Mouse (Mus musculus): Measurements from ENCODE around the gene Ccdc61. TPM values are rescaled to one million over a fixed set of nuclear protein-coding genes. Genes with fewer than 3 reads are reported as not detected.

Ccdc61 gene
- 39.7 and 41.0 TPM in 2 replicates for polyA plus RNA-seq (2016; fragmentation: Nextera tagmentation; extraction: Ambion mirVana)

- under 1% methylated on average over 33 of the region's 33 CpGs for WGBS
- H3K4me1 ChIP-seq, result peaks cover 23% of the 10 kb centered on the region
- ATAC-seq (ENCODE audit: low FRiP score), result peak; percentile 100
- H3K4me3 ChIP-seq (replicated peaks), result peak within 1 kb of the TSS; percentile 71
- no peak within 1 kb of the TSS for H3K27ac ChIP-seq
- H3K4me2 ChIP-seq, result peak within 1 kb of the TSS; percentile 66
- H3K36me3 ChIP-seq (replicated peaks), result no peaks in the 10 kb centered on the region
- H3K9ac ChIP-seq, result peak within 1 kb of the TSS; percentile 65
- H3K27me3 ChIP-seq, result no peaks in the 10 kb centered on the region
- H3K9me3 ChIP-seq, result no peaks in the 10 kb centered on the region
Observed at GRCm38 (mm10) chr7:18910241-18910831, at the start of gene Ccdc61. Gene Ccdc61 (minus strand): TSS chr7:18910415.

GRCm38 (mm10) chr7:18959446-18959845 lies 49.2 kb upstream of the Ccdc61 start:
- 0 out of 2 replicates have a peak overlapping the region, but pooled peaks have one; percentile 21 for H3K27ac ChIP-seq
- no peak overlapping the region for H3K4me2 ChIP-seq
- peaks cover 79% of the 10 kb centered on the region for H3K4me1 ChIP-seq
- no peaks in the 10 kb centered on the region for H3K9me3 ChIP-seq
- no peak overlapping the region for H3K9ac ChIP-seq
- no peak for ATAC-seq (ENCODE audit: low FRiP score)
- 73% methylated on average over 8 of the region's 8 CpGs for WGBS
- H3K4me3 ChIP-seq (replicated peaks), result no peak overlapping the region
- H3K36me3 ChIP-seq (replicated peaks), result peaks cover 22% of the 10 kb centered on the region; the same call in 1 of the 2 replicates
- H3K27me3 ChIP-seq, result peaks cover 53% of the 10 kb centered on the region

GRCm38 (mm10) chr7:18958384-18958766 lies 48.2 kb upstream of the Ccdc61 start:
- peak overlapping the region; percentile 74 for H3K27ac ChIP-seq
- H3K9me3 ChIP-seq, result no peaks in the 10 kb centered on the region
- peaks cover 43% of the 10 kb centered on the region for H3K27me3 ChIP-seq
- peak overlapping the region; percentile 51 for H3K4me3 ChIP-seq (replicated peaks)
- peak overlapping the region; percentile 68 for H3K9ac ChIP-seq
- 2% methylated on average over 19 of the region's 21 CpGs for WGBS
- H3K4me2 ChIP-seq, result peak overlapping the region; percentile 88
- peaks cover 33% of the 10 kb centered on the region for H3K36me3 ChIP-seq (replicated peaks)
- ATAC-seq (ENCODE audit: low FRiP score), result peak; percentile 24
- H3K4me1 ChIP-seq, result peaks cover 68% of the 10 kb centered on the region

GRCm38 (mm10) chr7:18957569-18958383 lies 47.6 kb upstream of the Ccdc61 start:
- ATAC-seq (ENCODE audit: low FRiP score), result peak; percentile 69
- Histone ChIP-seq H3K36me3 (replicated peaks) (peaks cover 39% of the 10 kb centered on the region), H3K4me3 (replicated peaks) (peak overlapping the region; percentile 51), H3K27ac (peak overlapping the region; percentile 74), H3K9me3 (no peaks in the 10 kb centered on the region), H3K4me2 (peak overlapping the region; percentile 88), H3K4me1 (peaks cover 62% of the 10 kb centered on the region), H3K9ac (peak overlapping the region; percentile 68), H3K27me3 (peaks cover 37% of the 10 kb centered on the region)
- WGBS, result under 1% methylated on average over 105 of the region's 107 CpGs

GRCm38 (mm10) chr7:18951397-18951796 lies 41.2 kb upstream of the Ccdc61 start:
- WGBS, result 17% methylated on average over 15 of the region's 15 CpGs
- H3K4me3 ChIP-seq (replicated peaks), result peak overlapping the region; percentile 8; the same call in 1 of the 2 replicates
- peaks cover 4% of the 10 kb centered on the region; the same call in 1 of the 2 replicates for H3K27me3 ChIP-seq
- H3K4me1 ChIP-seq, result peaks cover 52% of the 10 kb centered on the region
- no peak for ATAC-seq (ENCODE audit: low FRiP score)
- H3K36me3 ChIP-seq (replicated peaks), result peaks cover 56% of the 10 kb centered on the region
- peak overlapping the region; percentile 48 for H3K4me2 ChIP-seq
- peak overlapping the region; percentile 96 for H3K27ac ChIP-seq
- H3K9me3 ChIP-seq, result no peaks in the 10 kb centered on the region
- H3K9ac ChIP-seq, result no peak overlapping the region

GRCm38 (mm10) chr7:18950523-18951315 lies 40.5 kb upstream of the Ccdc61 start:
- Histone ChIP-seq H3K4me2 (peak overlapping the region; percentile 48), H3K9me3 (no peaks in the 10 kb centered on the region), H3K27me3 (peaks cover 2% of the 10 kb centered on the region; the same call in 1 of the 2 replicates), H3K36me3 (replicated peaks) (peaks cover 53% of the 10 kb centered on the region), H3K4me1 (peaks cover 49% of the 10 kb centered on the region), H3K9ac (no peak overlapping the region), H3K27ac (peak overlapping the region; percentile 96), H3K4me3 (replicated peaks) (peak overlapping the region; percentile 8)
- WGBS, result 16% methylated on average over 18 of the region's 18 CpGs
- peak; percentile 54 for ATAC-seq (ENCODE audit: low FRiP score)

- no peaks in the 10 kb centered on the region for H3K27me3 ChIP-seq
- no peak overlapping the region for H3K9ac ChIP-seq
- H3K9me3 ChIP-seq, result no peaks in the 10 kb centered on the region
- peaks cover 49% of the 10 kb centered on the region for H3K4me1 ChIP-seq
- H3K4me2 ChIP-seq, result peak overlapping the region; percentile 48
- WGBS, result 14% methylated on average over 12 of the region's 12 CpGs
- H3K4me3 ChIP-seq (replicated peaks), result peak overlapping the region; percentile 8
- H3K27ac ChIP-seq, result peak overlapping the region; percentile 96
- H3K36me3 ChIP-seq (replicated peaks), result peaks cover 54% of the 10 kb centered on the region
- peak; percentile 95 for ATAC-seq (ENCODE audit: low FRiP score)
Observed at GRCm38 (mm10) chr7:18949781-18950522, 39.7 kb upstream of the Ccdc61 start.

- Histone ChIP-seq H3K36me3 (replicated peaks) (peaks cover 48% of the 10 kb centered on the region), H3K9ac (peak overlapping the region; percentile 8; the same call in 1 of the 2 replicates), H3K4me2 (no peak overlapping the region), H3K9me3 (no peaks in the 10 kb centered on the region), H3K27ac (peak overlapping the region; percentile 96), H3K4me3 (replicated peaks) (no peak overlapping the region), H3K4me1 (peaks cover 61% of the 10 kb centered on the region), H3K27me3 (no peaks in the 10 kb centered on the region)
- no peak for ATAC-seq (ENCODE audit: low FRiP score)
- WGBS, result 50% methylated on average over 6 of the region's 6 CpGs
Observed at GRCm38 (mm10) chr7:18948151-18948550, 37.9 kb upstream of the Ccdc61 start.

GRCm38 (mm10) chr7:18942815-18943214 lies 32.6 kb upstream of the Ccdc61 start:
- 40% methylated on average over 9 of the region's 9 CpGs for WGBS
- Histone ChIP-seq H3K4me1 (peaks cover 59% of the 10 kb centered on the region), H3K9me3 (no peaks in the 10 kb centered on the region), H3K4me2 (peak overlapping the region; percentile 46), H3K36me3 (replicated peaks) (peaks cover 37% of the 10 kb centered on the region), H3K9ac (no peak overlapping the region), H3K4me3 (replicated peaks) (no peak overlapping the region), H3K27ac (peak overlapping the region; percentile 90), H3K27me3 (no peaks in the 10 kb centered on the region)
- peak; percentile 56 for ATAC-seq (ENCODE audit: low FRiP score)

GRCm38 (mm10) chr7:18942376-18942775 lies 32.2 kb upstream of the Ccdc61 start:
- WGBS, result 18% methylated on average over 1 of the region's 1 CpGs
- Histone ChIP-seq H3K27ac (peak overlapping the region; percentile 90), H3K9ac (0 out of 2 replicates have a peak overlapping the region, but pooled peaks have one; percentile 34), H3K36me3 (replicated peaks) (peaks cover 33% of the 10 kb centered on the region), H3K4me1 (peaks cover 55% of the 10 kb centered on the region), H3K4me2 (peak overlapping the region; percentile 46), H3K4me3 (replicated peaks) (peak overlapping the region; percentile 12; the same call in 1 of the 2 replicates), H3K9me3 (no peaks in the 10 kb centered on the region), H3K27me3 (no peaks in the 10 kb centered on the region)
- peak; percentile 87 for ATAC-seq (ENCODE audit: low FRiP score)

GRCm38 (mm10) chr7:18927759-18928158 lies 17.5 kb upstream of the Ccdc61 start:
- ATAC-seq (ENCODE audit: low FRiP score), result no peak
- H3K27me3 ChIP-seq, result no peaks in the 10 kb centered on the region; the same call in 1 of the 2 replicates
- peak overlapping the region; percentile 77 for H3K4me2 ChIP-seq
- H3K27ac ChIP-seq, result peak overlapping the region; percentile 36; the same call in 1 of the 2 replicates
- WGBS, result 53% methylated on average over 3 of the region's 3 CpGs
- no peaks in the 10 kb centered on the region for H3K36me3 ChIP-seq (replicated peaks)
- H3K9me3 ChIP-seq, result no peaks in the 10 kb centered on the region
- H3K4me3 ChIP-seq (replicated peaks), result peak overlapping the region; percentile 95
- peaks cover 65% of the 10 kb centered on the region for H3K4me1 ChIP-seq
- H3K9ac ChIP-seq, result peak overlapping the region; percentile 100; the same call in 1 of the 2 replicates
